Mouse (Mus musculus) heart, adult 2 months (tissue): ENCODE data around the gene Aktip.

ENCODE experiments used
- CTCF ChIP-seq: fragments of 200-600 bp; IDR thresholded peaks from 2 replicates; pipeline ENCODE4 v1.8.1; 2022; ENCODE audit warnings: antibody characterized with exemption, mild to moderate bottlenecking, moderate library complexity
- EP300 ChIP-seq: fragments of 200-500 bp; IDR thresholded peaks from 2 replicates; pipeline ENCODE4 v1.6.1; 2011; ENCODE audit warnings: low read depth, low read length, control low read depth; ENCODE audit not compliant: insufficient read depth
- POLR2A ChIP-seq: fragments of 200-500 bp; IDR thresholded peaks from 2 replicates; pipeline ENCODE4 v1.6.1; 2011; ENCODE audit warnings: mild to moderate bottlenecking, low read depth, low read length, control low read depth; ENCODE audit not compliant: insufficient read depth

- TF ChIP-seq CTCF (no peak), POLR2A (no peak), EP300 (no peak)
These were observed 6.1 kb upstream of the Aktip start for GRCm38 (mm10) chr8:91205897-91206296.
